Mouse (Mus musculus): Measurements from ENCODE around the gene Nes.
A peak's percentile ranks its signal among the peaks of the same experiment; 100 is the strongest.

Nes gene

DNA sequence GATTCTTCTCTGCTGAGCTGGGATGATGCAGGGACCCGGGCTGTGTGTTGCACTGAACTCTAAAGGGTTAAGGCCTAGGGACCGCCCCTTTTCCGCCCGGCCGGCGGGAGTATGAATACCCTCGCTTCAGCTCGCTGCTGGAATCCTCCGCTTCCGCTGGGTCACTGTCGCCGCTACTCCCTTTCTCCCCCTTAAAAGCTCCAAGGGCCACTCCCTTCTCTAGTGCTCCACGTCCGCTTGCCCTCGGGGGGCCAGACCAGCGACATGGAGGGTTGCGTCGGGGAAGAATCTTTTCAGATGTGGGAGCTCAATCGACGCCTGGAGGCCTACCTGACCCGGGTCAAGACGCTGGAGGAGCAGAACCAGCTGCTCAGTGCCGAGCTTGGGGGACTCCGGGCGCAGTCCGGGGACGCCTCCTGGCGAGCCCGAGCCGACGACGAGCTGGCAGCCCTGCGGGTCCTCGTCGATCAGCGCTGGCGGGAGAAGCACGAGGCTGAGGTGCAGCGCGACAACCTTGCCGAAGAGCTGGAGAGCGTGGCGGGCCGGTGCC lies at the start of gene Nes:
Gene Nes (plus strand): TSS at position 140 of the 550 bp plus-strand sequence.
- DNase-seq (ENCODE audit: low spot score in 2 of 2), result no peak

GRCm38 (mm10) chr3:87924996-87925395 lies 45.9 kb upstream of the Nes start:
- DNase-seq (ENCODE audit: low spot score in 2 of 2), result no peak

- DNase-seq (ENCODE audit: low spot score in 2 of 2), result no peak
Measured at GRCm38 (mm10) chr3:87927452-87927851, 43.4 kb upstream of the Nes start.

DNA sequence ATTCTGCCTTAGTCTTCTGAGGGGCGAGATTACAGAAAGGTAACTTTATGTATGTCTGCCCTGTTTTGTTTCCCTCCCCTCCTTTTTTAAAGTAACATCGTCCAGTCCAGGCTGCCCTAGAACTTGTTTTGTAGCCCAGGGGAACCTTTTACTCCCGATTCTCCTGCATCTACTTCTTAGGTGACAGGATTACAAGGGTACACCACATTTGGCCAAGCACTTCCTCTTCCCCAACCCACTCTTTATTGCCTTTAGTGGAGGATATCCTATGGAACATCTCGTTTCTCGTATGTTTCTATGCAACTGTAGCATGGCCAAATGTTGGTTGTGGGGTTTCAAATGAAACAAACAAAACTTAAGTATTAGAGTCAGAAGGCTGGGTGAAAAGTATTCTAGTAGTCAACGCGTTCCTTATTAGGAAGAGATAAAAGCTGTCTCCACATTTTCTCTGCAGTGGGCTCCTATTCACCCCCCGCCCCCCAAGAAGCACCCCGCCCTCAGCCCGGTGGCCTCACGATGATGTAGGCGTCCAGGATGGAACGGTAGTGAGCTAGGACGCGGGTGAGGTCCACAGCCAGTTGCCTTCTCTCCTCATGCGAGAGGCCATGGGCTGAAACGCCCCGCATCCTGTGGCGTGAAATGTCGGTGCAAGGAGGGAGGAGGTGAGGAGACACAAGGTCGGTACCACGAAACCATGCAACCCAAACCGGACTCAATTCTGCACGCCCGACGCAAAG lies 41.4 kb upstream of the Nes start:
- no peak for DNase-seq (ENCODE audit: low spot score in 2 of 2)

DNA sequence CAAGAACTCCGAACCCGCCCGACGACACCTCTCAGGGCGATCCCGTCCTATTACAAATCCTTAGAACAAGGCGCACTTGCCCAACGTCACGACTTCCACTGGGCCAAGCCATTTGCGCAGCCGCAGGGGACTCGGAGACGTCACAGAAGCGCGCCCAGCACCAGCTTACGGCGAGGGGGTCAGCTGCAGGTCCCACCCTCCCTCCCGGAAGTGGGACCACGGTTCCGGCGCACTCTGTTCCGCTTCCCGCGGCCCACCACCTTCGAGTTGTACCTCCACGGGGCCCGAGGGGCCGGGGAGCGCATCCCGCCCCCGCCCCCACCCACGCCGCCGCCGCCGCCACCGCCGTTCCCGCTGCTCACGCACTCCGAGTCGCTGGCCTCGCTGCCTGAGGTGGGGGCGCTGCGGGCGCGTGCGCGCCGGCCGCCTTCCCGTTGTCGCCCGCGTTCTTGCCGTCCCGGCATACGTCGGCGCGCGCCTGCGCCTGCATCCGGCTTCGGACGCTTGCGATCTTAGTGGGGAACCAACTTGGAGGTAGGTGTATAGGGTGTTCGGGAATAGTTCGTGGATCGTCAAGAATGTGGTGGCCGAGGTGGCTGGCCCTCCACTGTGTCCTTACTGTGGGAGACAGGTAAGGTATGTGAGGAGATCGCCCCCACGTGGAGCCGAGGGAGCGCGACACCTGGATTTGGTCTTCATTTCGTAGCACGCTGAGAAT lies 40.6 kb upstream of the Nes start, which contains the start of the genes Isg20l2 and Rrnad1:
Gene Isg20l2 (plus strand): TSS at position 237 of the 718 bp plus-strand sequence.
Gene Rrnad1 (minus strand): TSS at position 640 of the 718 bp plus-strand sequence.
- peak; percentile 97 for DNase-seq (ENCODE audit: low spot score in 2 of 2)

GRCm38 (mm10) chr3:87934026-87934425 lies 36.9 kb upstream of the Nes start:
- no peak for DNase-seq (ENCODE audit: low spot score in 2 of 2)

GRCm38 (mm10) chr3:87934501-87934900 lies 36.4 kb upstream of the Nes start:
- DNase-seq (ENCODE audit: low spot score in 2 of 2), result no peak

DNA sequence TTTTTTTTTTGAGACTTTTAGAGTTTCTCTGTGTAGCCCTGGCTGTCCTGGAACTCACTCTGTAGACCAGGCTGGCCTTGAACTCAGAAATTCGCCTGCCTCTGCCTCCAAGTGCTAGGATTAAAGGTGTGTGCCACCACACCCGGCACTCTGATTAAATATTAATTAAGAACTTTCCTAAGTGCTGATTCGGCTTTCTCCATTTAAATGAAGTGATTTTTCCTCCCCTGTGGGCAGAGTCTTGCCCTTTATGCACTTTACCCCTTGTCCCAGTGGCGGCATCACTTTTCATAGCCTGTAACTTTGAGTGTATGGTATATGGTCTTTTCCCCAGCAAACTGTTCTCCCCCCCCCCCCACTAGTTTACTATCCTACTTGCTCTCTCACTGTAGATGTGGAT lies 35.7 kb upstream of the Nes start:
- DNase-seq (ENCODE audit: low spot score in 2 of 2), result no peak

DNA sequence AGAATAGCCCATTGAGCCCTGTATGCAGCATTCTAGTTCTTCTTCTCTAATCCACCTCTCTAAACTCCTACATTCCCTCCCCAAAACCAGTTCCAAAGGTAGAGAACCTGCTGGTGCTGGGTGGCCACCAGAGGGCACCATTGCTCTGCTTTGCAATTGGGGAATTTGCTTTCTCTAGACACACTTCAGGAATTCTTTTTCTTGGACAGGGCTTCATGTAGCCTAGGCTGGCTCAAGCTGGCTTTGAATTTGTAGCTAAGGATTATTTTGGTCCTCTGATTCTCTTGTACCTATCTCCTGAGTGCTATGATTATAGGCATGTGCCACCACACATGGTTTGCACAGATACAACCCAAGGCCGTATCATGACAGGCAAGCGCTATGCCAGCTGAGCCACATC lies 35.1 kb upstream of the Nes start:
- peak in 1 of 2 experiments; percentile 37 for DNase-seq (ENCODE audit: low spot score in 2 of 2)

GRCm38 (mm10) chr3:87940611-87941010 lies 30.3 kb upstream of the Nes start:
- DNase-seq (ENCODE audit: low spot score in 2 of 2), result no peak

GRCm38 (mm10) chr3:87942471-87942870 lies 28.4 kb upstream of the Nes start:
- no peak for DNase-seq (ENCODE audit: low spot score in 2 of 2)

GRCm38 (mm10) chr3:87943586-87943985 lies 27.3 kb upstream of the Nes start:
- DNase-seq (ENCODE audit: low spot score in 2 of 2), result no peak

- DNase-seq (ENCODE audit: low spot score in 2 of 2), result no peak
Measured at GRCm38 (mm10) chr3:87944838-87945600, 25.9 kb upstream of the Nes start.

GRCm38 (mm10) chr3:87945781-87946540 lies 24.9 kb upstream of the Nes start:
- no peak for DNase-seq (ENCODE audit: low spot score in 2 of 2)

- no peak for DNase-seq (ENCODE audit: low spot score in 2 of 2)
Measured at GRCm38 (mm10) chr3:87946541-87946860, 24.4 kb upstream of the Nes start.

DNA sequence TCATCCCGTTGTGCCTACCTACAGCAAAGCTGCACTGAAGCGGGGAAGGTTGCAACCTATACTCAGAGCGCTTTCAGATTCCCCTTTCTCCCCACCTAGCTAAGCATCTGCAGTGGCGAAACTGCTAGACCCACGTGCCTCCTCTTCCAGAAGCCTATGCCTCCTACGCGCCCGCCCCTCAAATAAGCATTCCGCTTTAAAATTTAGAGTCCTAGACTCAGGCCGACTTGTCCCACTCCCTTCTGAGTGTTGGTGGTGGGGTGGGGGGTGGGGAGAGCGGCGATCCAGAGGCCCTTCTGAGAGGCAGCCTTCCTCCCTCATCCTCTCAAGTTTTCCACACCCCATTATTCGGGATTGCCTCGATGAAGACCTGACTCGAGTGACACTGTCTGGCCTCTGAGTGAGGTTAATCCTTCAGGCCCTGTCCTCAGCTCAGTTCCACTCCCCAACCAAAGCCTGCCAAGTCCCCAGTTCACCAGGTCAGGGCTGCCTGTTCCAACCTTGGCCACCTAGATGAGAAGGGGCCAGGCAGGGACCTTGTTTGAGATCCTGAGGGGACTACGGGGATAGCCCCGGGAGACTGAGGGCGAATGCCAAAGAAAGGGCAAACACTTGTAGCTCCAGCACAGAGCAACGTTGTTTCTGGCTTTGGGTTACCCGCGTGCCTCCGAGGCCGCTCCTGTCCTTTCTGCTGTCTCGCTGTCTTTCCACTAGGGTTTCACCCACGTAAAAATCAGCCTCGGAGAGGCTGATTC lies 23.6 kb upstream of the Nes start:
- no peak for DNase-seq (ENCODE audit: low spot score in 2 of 2)

DNA sequence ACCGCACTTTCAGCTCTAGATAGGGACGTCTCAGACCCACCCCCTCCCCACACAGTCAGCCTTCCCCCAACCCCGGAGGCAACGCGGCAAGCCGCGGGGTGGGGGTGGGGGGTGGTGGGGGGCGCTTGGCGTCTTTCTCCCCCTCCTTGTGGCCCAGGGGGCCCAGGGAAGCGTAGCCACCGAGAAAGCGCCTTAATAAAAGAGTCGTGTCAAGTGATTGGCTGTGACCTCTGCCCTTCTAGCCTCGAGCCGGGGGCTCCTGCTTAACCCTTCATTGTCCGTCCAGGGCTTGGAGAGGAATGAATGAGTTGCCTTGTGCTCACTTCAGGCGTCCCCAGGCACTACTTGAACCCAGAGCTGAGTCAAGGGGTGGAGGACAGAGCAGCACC lies 23.1 kb upstream of the Nes start:
- no peak for DNase-seq (ENCODE audit: low spot score in 2 of 2)

DNA sequence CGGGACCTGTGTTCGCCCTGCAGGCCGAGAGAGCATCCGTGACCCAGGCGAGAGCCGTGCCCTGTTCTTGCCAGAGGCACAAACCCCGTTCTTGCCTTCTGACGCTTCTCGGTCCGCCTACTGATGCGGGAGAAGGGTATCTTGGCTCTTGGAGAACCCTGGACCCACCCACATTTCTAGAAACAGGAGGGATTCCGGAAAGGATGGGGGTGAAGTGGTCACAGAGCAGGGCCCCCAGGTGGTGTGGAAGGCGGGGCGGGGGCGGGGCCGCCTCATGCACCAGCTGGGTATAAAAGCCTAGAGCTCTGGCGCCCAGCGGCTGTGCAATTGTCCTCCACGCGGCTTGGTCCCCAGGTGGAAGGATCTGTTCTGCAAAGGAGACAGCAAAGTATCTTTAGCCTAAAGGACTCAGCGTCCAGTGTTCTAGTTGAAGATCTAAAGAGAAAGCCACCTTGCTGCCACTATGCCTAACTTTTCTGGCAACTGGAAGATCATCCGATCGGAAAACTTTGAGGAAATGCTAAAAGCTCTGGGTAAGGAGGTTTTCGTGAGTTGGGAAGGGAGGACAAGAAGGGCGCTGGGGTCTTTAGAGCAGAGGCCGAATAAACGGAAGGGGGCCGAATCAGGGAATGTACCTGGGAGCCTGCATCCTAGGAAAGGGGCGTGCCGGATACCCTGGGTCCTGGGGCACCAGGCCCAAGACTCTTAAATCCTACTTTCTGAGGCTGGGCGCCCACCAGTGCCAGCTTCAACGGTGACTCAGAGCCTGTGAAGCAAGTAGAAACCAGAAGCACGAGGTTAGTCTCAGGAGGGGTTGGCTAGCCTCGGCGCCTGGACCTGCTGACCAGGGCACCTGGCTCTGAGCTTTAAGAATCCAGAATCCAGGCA lies 22.3 kb upstream of the Nes start, which contains the start of gene Crabp2:
Gene Crabp2 (plus strand): TSS at position 289 of the 888 bp plus-strand sequence.
- DNase-seq (ENCODE audit: low spot score in 2 of 2), result no peak

- no peak for DNase-seq (ENCODE audit: low spot score in 2 of 2)
Measured at GRCm38 (mm10) chr3:87949266-87949954, 21.5 kb upstream of the Nes start.

Measured in right cerebral cortex, postnatal 36 days (tissue).